Mouse (Mus musculus) embryonic fibroblast, embryonic 13.5 days (primary cell): ENCODE data around the gene Khk.

Experiments
- CTCF ChIP-seq: IDR thresholded peaks from 2 replicates; pipeline ENCODE4 v1.5.1; 2011; ENCODE audit warnings: mild to moderate bottlenecking, control low read depth, low read length, moderate library complexity, borderline replicate concordance; ENCODE audit not compliant: insufficient read depth
- POLR2A ChIP-seq: IDR thresholded peaks from 2 replicates; pipeline ENCODE4 v1.6.1; 2011; ENCODE audit warnings: low read depth, mild to moderate bottlenecking, control low read depth, low read length, moderate library complexity

GRCm38 (mm10) chr5:30948620-30949019 is 27.4 kb downstream of the Khk start:
- TF ChIP-seq CTCF (no peak), POLR2A (no peak)
